Mouse (Mus musculus) forebrain, embryonic 13.5 days (tissue): ENCODE results near the gene Asgr2. TPM values are rescaled to one million over a fixed set of nuclear protein-coding genes. Genes with fewer than 3 reads are reported as not detected.

ENCODE experiments used
- polyA plus RNA-seq: library from polyadenylated mRNA; unstranded; fragments of >200 nt; fragmentation: Nextera tagmentation; extraction: Ambion mirVana; gene quantifications from 2 replicates; pipeline ENCODE4 v1.2.1, GENCODE M21; 2015

Asgr2 gene
- polyA plus RNA-seq, 1 experiment from 2014 or later = not detected

Other genes with a start within 250 kb of the Asgr2 start
- 44.1 and 45.4 TPM in 2 replicates for gene Plscr3, start 246.3 kb upstream of the Asgr2 start, polyA plus RNA-seq
- 0.09 and 0.20 TPM in 2 replicates for gene Tnk1, start 233.9 kb upstream of the Asgr2 start, polyA plus RNA-seq
- gene Tmem95, start 214.6 kb upstream of the Asgr2 start, polyA plus RNA-seq = not detected in 2 replicates
- gene Kctd11, start 211.2 kb upstream of the Asgr2 start, polyA plus RNA-seq = 1.3 and 1.4 TPM in 2 replicates
- gene Acap1, start 197.1 kb upstream of the Asgr2 start, polyA plus RNA-seq = 0.28 and 0.34 TPM in 2 replicates
- 19.1 and 20.3 TPM in 2 replicates for gene 2810408A11Rik, start 191.7 kb upstream of the Asgr2 start, polyA plus RNA-seq
- gene Neurl4, start 191.6 kb upstream of the Asgr2 start, polyA plus RNA-seq = 15.5 and 20.2 TPM in 2 replicates
- gene Gps2, start 178.8 kb upstream of the Asgr2 start, polyA plus RNA-seq = 90.1 and 93.2 TPM in 2 replicates
- gene Eif5a, start 170.7 kb upstream of the Asgr2 start, polyA plus RNA-seq = 1,467 and 1,510 TPM in 2 replicates
- gene Ybx2, start 156.8 kb upstream of the Asgr2 start, polyA plus RNA-seq = 4.5 and 6.0 TPM in 2 replicates
- 9.3 and 12.6 TPM in 2 replicates for gene Slc2a4, start 144.5 kb upstream of the Asgr2 start, polyA plus RNA-seq
- 0.59 and 1.4 TPM in 2 replicates for gene Cldn7, start 127.9 kb upstream of the Asgr2 start, polyA plus RNA-seq
- 21.1 and 24.3 TPM in 2 replicates for gene Ctdnep1, start 111.5 kb upstream of the Asgr2 start, polyA plus RNA-seq
- gene Elp5, start 110.1 kb upstream of the Asgr2 start, polyA plus RNA-seq = 157 and 164 TPM in 2 replicates
- 598 and 670 TPM in 2 replicates for gene Gabarap, start 101.5 kb upstream of the Asgr2 start, polyA plus RNA-seq
- gene Phf23, start 96.9 kb upstream of the Asgr2 start, polyA plus RNA-seq = 78.5 and 79.9 TPM in 2 replicates
- gene Dvl2, start 92.0 kb upstream of the Asgr2 start, polyA plus RNA-seq = 31.8 and 35.4 TPM in 2 replicates
- gene Acadvl, start 77.2 kb upstream of the Asgr2 start, polyA plus RNA-seq = 48.7 and 51.3 TPM in 2 replicates
- 26.2 and 31.1 TPM in 2 replicates for gene Dlg4, start 75.7 kb upstream of the Asgr2 start, polyA plus RNA-seq
- gene Asgr1, start 38.6 kb upstream of the Asgr2 start, polyA plus RNA-seq = 0.37 and 0.59 TPM in 2 replicates
- gene Mgl2, start 37.7 kb downstream of the Asgr2 start, polyA plus RNA-seq = 0.32 TPM in 1 of 2 replicates, not detected in the other
- 0.53 TPM in 1 of 2 replicates, not detected in the other for gene Clec10a, start 63.6 kb downstream of the Asgr2 start, polyA plus RNA-seq
- gene Slc16a11, start 120.1 kb downstream of the Asgr2 start, polyA plus RNA-seq = 1.8 and 2.2 TPM in 2 replicates
- gene Slc16a13, start 128.4 kb downstream of the Asgr2 start, polyA plus RNA-seq = 13.4 and 14.8 TPM in 2 replicates
- gene Bcl6b, start 137.2 kb downstream of the Asgr2 start, polyA plus RNA-seq = 4.3 and 4.7 TPM in 2 replicates
- 226 and 229 TPM in 2 replicates for gene 0610010K14Rik, start 145.3 kb downstream of the Asgr2 start, polyA plus RNA-seq
- gene Gm21988, start 147.2 kb downstream of the Asgr2 start, polyA plus RNA-seq = 10.7 and 12.1 TPM in 2 replicates
- gene Rnasek, start 147.2 kb downstream of the Asgr2 start, polyA plus RNA-seq = 227 and 236 TPM in 2 replicates
- gene Alox12, start 162.7 kb downstream of the Asgr2 start, polyA plus RNA-seq = 0.74 and 1.0 TPM in 2 replicates
- gene Alox12e, start 230.0 kb downstream of the Asgr2 start, polyA plus RNA-seq = not detected in 2 replicates